Mouse (Mus musculus) ES-Bruce4 (cell line): Measurements from ENCODE around the gene Ly6g6f. TPM values are rescaled to one million over a fixed set of nuclear protein-coding genes. Genes with fewer than 3 reads are reported as not detected.

Experiments used
- H3K27ac ChIP-seq: 2 replicates; pipeline ENCODE4 v1.5.1; 2012; ENCODE audit warnings: low read length, inconsistent platforms; ENCODE audit not compliant: insufficient read depth
- H3K27me3 ChIP-seq: 2 replicates; pipeline ENCODE4 v1.6.1; 2012; ENCODE audit warnings: mild to moderate bottlenecking, low read length, inconsistent platforms; ENCODE audit not compliant: control insufficient read depth, poor library complexity, insufficient read depth, severe bottlenecking
- H3K36me3 ChIP-seq: 2 replicates; pipeline ENCODE4 v1.6.1; 2012; ENCODE audit warnings: inconsistent platforms, mild to moderate bottlenecking, low read length, moderate library complexity; ENCODE audit not compliant: control insufficient read depth, poor library complexity, insufficient read depth, severe bottlenecking
- H3K4me1 ChIP-seq: one replicate; pipeline ENCODE4 v1.8.1; 2011; ENCODE audit warnings: low read length; ENCODE audit not compliant: control insufficient read depth, insufficient read depth
- H3K4me3 ChIP-seq: 2 replicates; pipeline ENCODE4 v1.5.1; 2011; ENCODE audit warnings: low read depth, mild to moderate bottlenecking, low read length
- H3K9ac ChIP-seq: 2 replicates; pipeline ENCODE4 v1.6.1; 2012; ENCODE audit warnings: low read depth, mild to moderate bottlenecking, inconsistent platforms; ENCODE audit not compliant: poor library complexity, severe bottlenecking
- H3K9me3 ChIP-seq: replicated peaks from 2 replicates; pipeline ENCODE4 v1.6.1; 2012; ENCODE audit warnings: mild to moderate bottlenecking, low read length, inconsistent platforms; ENCODE audit not compliant: control insufficient read depth, poor library complexity, insufficient read depth, severe bottlenecking
- CTCF ChIP-seq: IDR thresholded peaks from one replicate; pipeline ENCODE4 v1.8.1; 2011; ENCODE audit warnings: low read depth, low read length
- EP300 ChIP-seq: IDR thresholded peaks from 2 replicates; pipeline ENCODE4 v1.6.1; 2011; ENCODE audit warnings: low read depth, low read length; ENCODE audit not compliant: insufficient read depth
- POLR2A ChIP-seq: IDR thresholded peaks from one replicate; pipeline ENCODE4 v1.8.1; 2011; ENCODE audit warnings: low read length; ENCODE audit not compliant: insufficient read depth
- polyA plus RNA-seq: library from polyadenylated mRNA; stranded (reverse); fragments of >200 nt; gene quantifications from 2 replicates; pipeline ENCODE4 v1.2.4, GENCODE M21; 2011; ENCODE audit warnings: low read depth; ENCODE audit not compliant: missing spikeins, insufficient read depth, insufficient read length

The Ly6g6f gene
- polyA plus RNA-seq, 1 experiment: not detected

- H3K4me1 ChIP-seq: peaks cover 9% of the 10 kb centered on the region
- no peak overlapping the region for H3K9ac ChIP-seq
- H3K4me3 ChIP-seq: no peak overlapping the region
- H3K27ac ChIP-seq: no peak overlapping the region
- no peaks in the 10 kb centered on the region for H3K27me3 ChIP-seq
- H3K9me3 ChIP-seq: no peaks in the 10 kb centered on the region
- H3K36me3 ChIP-seq: peaks cover 5% of the 10 kb centered on the region
- TF ChIP-seq CTCF (no peak), EP300 (no peak), POLR2A (no peak)
Observed at GRCm38 (mm10) chr17:35048149-35048931, 37.1 kb downstream of the Ly6g6f start.

- no peak overlapping the region for H3K27ac ChIP-seq
- TF ChIP-seq EP300 (no peak), CTCF (no peak), POLR2A (no peak)
- H3K27me3 ChIP-seq: no peaks in the 10 kb centered on the region
- no peak overlapping the region for H3K4me3 ChIP-seq
- H3K4me1 ChIP-seq: peaks cover 7% of the 10 kb centered on the region
- H3K9me3 ChIP-seq: no peaks in the 10 kb centered on the region
- H3K36me3 ChIP-seq: no peaks in the 10 kb centered on the region
- no peak overlapping the region for H3K9ac ChIP-seq
Observed at GRCm38 (mm10) chr17:35047688-35048087, 37.7 kb downstream of the Ly6g6f start.

- Histone ChIP-seq H3K36me3 (no peaks in the 10 kb centered on the region), H3K27ac (no peak within 1 kb of the TSS), H3K9ac (peak within 1 kb of the TSS; percentile 88), H3K9me3 (no peaks in the 10 kb centered on the region), H3K27me3 (no peaks in the 10 kb centered on the region), H3K4me1 (peaks cover 3% of the 10 kb centered on the region), H3K4me3 (peak within 1 kb of the TSS; percentile 67)
- 0 out of 2 replicates have a peak, but pooled peaks have one; percentile 7 for TF ChIP-seq EP300
- no peak for TF ChIP-seq POLR2A
- no peak for TF ChIP-seq CTCF
Observed at GRCm38 (mm10) chr17:35046681-35047455, 38.5 kb downstream of the Ly6g6f start, which contains the start of gene Msh5. Gene Msh5, minus strand, starts transcription at chr17:35046745.

DNA sequence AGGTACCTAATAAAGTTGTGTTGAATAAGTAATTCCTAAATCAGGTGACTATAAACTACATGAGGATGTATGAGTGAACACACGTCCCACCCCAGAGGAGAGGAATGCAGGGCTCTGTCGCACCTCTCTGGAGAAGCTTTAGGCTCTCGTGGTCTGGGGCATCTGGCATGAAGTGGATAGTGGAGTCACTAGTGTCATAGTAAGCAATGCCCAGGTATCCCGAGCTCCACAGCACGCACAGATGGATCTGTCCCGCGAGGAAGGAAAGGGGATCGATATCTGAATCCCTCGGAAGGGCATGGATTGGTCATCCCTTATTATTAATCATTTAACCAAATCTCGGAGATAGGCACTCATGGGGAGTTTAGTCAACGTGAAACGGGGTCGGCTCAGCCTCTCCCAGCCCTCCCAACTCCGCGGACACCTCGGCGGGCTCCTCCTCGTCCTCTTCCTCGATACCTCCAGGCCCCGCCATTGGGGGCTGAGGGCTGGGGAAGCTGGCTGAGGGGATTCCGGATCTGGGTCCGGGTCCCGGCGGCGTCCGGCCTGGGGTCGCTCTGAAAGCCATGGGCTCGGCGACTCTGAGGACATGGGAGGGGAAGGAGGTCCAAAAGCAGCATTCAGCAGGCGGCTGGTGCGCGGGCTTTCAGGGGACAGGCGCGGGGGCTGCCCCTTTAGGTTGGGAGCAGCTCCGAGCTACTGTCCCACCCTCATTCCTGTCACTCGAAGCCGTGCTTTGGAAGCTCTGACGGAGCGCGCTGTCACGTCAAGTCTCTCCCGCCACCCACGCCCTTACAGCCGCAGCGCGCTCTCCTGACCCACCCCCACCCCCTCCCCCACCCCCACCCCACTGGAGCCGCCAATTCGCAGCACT lies 39.4 kb downstream of the Ly6g6f start:
- Histone ChIP-seq H3K36me3 (no peaks in the 10 kb centered on the region), H3K9me3 (no peaks in the 10 kb centered on the region), H3K27me3 (no peaks in the 10 kb centered on the region), H3K27ac (no peak overlapping the region), H3K4me1 (peaks cover 3% of the 10 kb centered on the region), H3K4me3 (peak overlapping the region; percentile 67), H3K9ac (peak overlapping the region; percentile 88)
- TF ChIP-seq POLR2A (no peak), EP300 (no peak), CTCF (no peak)

- H3K4me1 ChIP-seq: peaks cover 3% of the 10 kb centered on the region
- H3K27ac ChIP-seq: no peak overlapping the region
- no peak for TF ChIP-seq POLR2A
- no peak for TF ChIP-seq EP300
- TF ChIP-seq CTCF: no peak
- H3K27me3 ChIP-seq: no peaks in the 10 kb centered on the region
- no peak overlapping the region for H3K4me3 ChIP-seq
- peak overlapping the region; percentile 88 for H3K9ac ChIP-seq
- no peaks in the 10 kb centered on the region for H3K9me3 ChIP-seq
- H3K36me3 ChIP-seq: no peaks in the 10 kb centered on the region
Observed at GRCm38 (mm10) chr17:35044904-35045806, 40.3 kb downstream of the Ly6g6f start.
